Mouse (Mus musculus) erythroblast, adult 5-6 weeks (primary cell): ENCODE measurements around the gene Fbn1. TPM values are rescaled to one million over a fixed set of nuclear protein-coding genes. Genes with fewer than 3 reads are reported as not detected.

ENCODE experiments used
- ATAC-seq: replicated peaks from 2 replicates; pipeline ENCODE4 v1.8.0; 2016; ENCODE audit warnings: moderate number of reproducible peaks, mild to moderate bottlenecking, moderate TSS enrichment, inconsistent platforms; ENCODE audit not compliant: poor library complexity, low FRiP score, severe bottlenecking
- total RNA-seq, 2 experiments: library from RNA; stranded (forward) in 1 of 2; stranded (reverse) in 1 of 2; fragments of 150-400 nt in 1 of 2; fragments of 200-764, 138-1000 nt in 1 of 2; gene quantifications; 2 replicates each; pipeline versions ENCODE4 v1.2.3 to v1.2.4; 2015 to 2017; ENCODE audit warnings: low replicate concordance in 2 of 2

Fbn1 gene
- total RNA-seq, 2 experiments from 2014 or later = not detected

- ATAC-seq = no peak
Measured at GRCm38 (mm10) chr2:125411777-125412176, 96.0 kb downstream of the Fbn1 start.

- no peak for ATAC-seq
Measured at GRCm38 (mm10) chr2:125404509-125405105, 103.2 kb downstream of the Fbn1 start.

GRCm38 (mm10) chr2:125402276-125402675 lies 105.5 kb downstream of the Fbn1 start:
- no peak for ATAC-seq

- ATAC-seq = no peak
Measured at GRCm38 (mm10) chr2:125400121-125400520, 107.7 kb downstream of the Fbn1 start.

GRCm38 (mm10) chr2:125397796-125398195 lies 110.0 kb downstream of the Fbn1 start:
- no peak for ATAC-seq

GRCm38 (mm10) chr2:125394428-125395101 lies 113.2 kb downstream of the Fbn1 start:
- no peak for ATAC-seq

GRCm38 (mm10) chr2:125391582-125391981 lies 116.2 kb downstream of the Fbn1 start:
- no peak for ATAC-seq

GRCm38 (mm10) chr2:125389796-125390195 lies 118.0 kb downstream of the Fbn1 start:
- ATAC-seq = no peak

GRCm38 (mm10) chr2:125386221-125386965 lies 121.4 kb downstream of the Fbn1 start:
- ATAC-seq = no peak

- no peak for ATAC-seq
Measured at GRCm38 (mm10) chr2:125384941-125385340, 122.9 kb downstream of the Fbn1 start.

- ATAC-seq = no peak
Measured at GRCm38 (mm10) chr2:125384415-125384814, 123.4 kb downstream of the Fbn1 start.

- ATAC-seq = no peak
Measured at GRCm38 (mm10) chr2:125383273-125383641, 124.5 kb downstream of the Fbn1 start.

GRCm38 (mm10) chr2:125382613-125383272 lies 125.0 kb downstream of the Fbn1 start:
- no peak for ATAC-seq

GRCm38 (mm10) chr2:125380086-125380485 lies 127.7 kb downstream of the Fbn1 start:
- ATAC-seq = no peak

- ATAC-seq = no peak
Measured at GRCm38 (mm10) chr2:125379206-125379605, 128.6 kb downstream of the Fbn1 start.

GRCm38 (mm10) chr2:125375926-125376325 lies 131.9 kb downstream of the Fbn1 start:
- ATAC-seq = no peak

- ATAC-seq = no peak
Measured at GRCm38 (mm10) chr2:125375301-125375700, 132.5 kb downstream of the Fbn1 start.

GRCm38 (mm10) chr2:125369666-125370065 lies 138.1 kb downstream of the Fbn1 start:
- ATAC-seq = no peak

- ATAC-seq = no peak
Measured at GRCm38 (mm10) chr2:125368616-125369015, 139.2 kb downstream of the Fbn1 start.

- ATAC-seq = no peak
Measured at GRCm38 (mm10) chr2:125361661-125362060, 146.1 kb downstream of the Fbn1 start.

GRCm38 (mm10) chr2:125356486-125356885 lies 151.3 kb downstream of the Fbn1 start:
- no peak for ATAC-seq
